Mouse (Mus musculus): ENCODE data around the gene Slc4a11. TPM values are rescaled to one million over a fixed set of nuclear protein-coding genes. Genes with fewer than 3 reads are reported as not detected.

Slc4a11 gene
- polyA plus RNA-seq, 1 experiment = not detected

Other genes with a start within 250 kb of the Slc4a11 start
- gene Ptpra, start 247.2 kb downstream of the Slc4a11 start, polyA plus RNA-seq (2012; ENCODE audit: insufficient read depth, insufficient read length, missing spikeins) = 38.6 and 52.5 TPM in 2 replicates
- 40.2 and 51.0 TPM in 2 replicates for gene Mrps26, start 133.8 kb downstream of the Slc4a11 start, polyA plus RNA-seq (2012; ENCODE audit: insufficient read depth, insufficient read length, missing spikeins)
- gene Oxt, start 121.3 kb downstream of the Slc4a11 start, polyA plus RNA-seq (2012; ENCODE audit: insufficient read depth, insufficient read length, missing spikeins) = not detected in 2 replicates
- not detected in 2 replicates for gene Avp, start 115.0 kb downstream of the Slc4a11 start, polyA plus RNA-seq (2012; ENCODE audit: insufficient read depth, insufficient read length, missing spikeins)
- gene Fastkd5, start 67.5 kb downstream of the Slc4a11 start, polyA plus RNA-seq (2012; ENCODE audit: insufficient read depth, insufficient read length, missing spikeins) = 6.1 and 7.4 TPM in 2 replicates
- 3.3 and 3.6 TPM in 2 replicates for gene Ubox5, start 67.5 kb downstream of the Slc4a11 start, polyA plus RNA-seq (2012; ENCODE audit: insufficient read depth, insufficient read length, missing spikeins)
- gene Lzts3, start 54.7 kb downstream of the Slc4a11 start, polyA plus RNA-seq (2012; ENCODE audit: insufficient read depth, insufficient read length, missing spikeins) = 0.63 and 1.3 TPM in 2 replicates
- 128 and 137 TPM in 2 replicates for gene Ddrgk1, start 32.9 kb downstream of the Slc4a11 start, polyA plus RNA-seq (2012; ENCODE audit: insufficient read depth, insufficient read length, missing spikeins)
- 46.8 and 54.3 TPM in 2 replicates for gene Itpa, start 29.9 kb downstream of the Slc4a11 start, polyA plus RNA-seq (2012; ENCODE audit: insufficient read depth, insufficient read length, missing spikeins)
- 62.1 and 105 TPM in 2 replicates for gene 4930402H24Rik, start 208.9 kb upstream of the Slc4a11 start, polyA plus RNA-seq (2012; ENCODE audit: insufficient read depth, insufficient read length, missing spikeins)
- gene Atrn, start 209.0 kb upstream of the Slc4a11 start, polyA plus RNA-seq (2012; ENCODE audit: insufficient read depth, insufficient read length, missing spikeins) = 9.0 and 9.7 TPM in 2 replicates